Mouse (Mus musculus): ENCODE data around the gene Ttk. TPM values are rescaled to one million over a fixed set of nuclear protein-coding genes. Genes with fewer than 3 reads are reported as not detected.
A peak's percentile ranks its signal among the peaks of the same experiment; 100 is the strongest.

The Ttk gene
- total RNA-seq (2021) = under 1 TPM; 0.69 to 0.87 TPM

DNA sequence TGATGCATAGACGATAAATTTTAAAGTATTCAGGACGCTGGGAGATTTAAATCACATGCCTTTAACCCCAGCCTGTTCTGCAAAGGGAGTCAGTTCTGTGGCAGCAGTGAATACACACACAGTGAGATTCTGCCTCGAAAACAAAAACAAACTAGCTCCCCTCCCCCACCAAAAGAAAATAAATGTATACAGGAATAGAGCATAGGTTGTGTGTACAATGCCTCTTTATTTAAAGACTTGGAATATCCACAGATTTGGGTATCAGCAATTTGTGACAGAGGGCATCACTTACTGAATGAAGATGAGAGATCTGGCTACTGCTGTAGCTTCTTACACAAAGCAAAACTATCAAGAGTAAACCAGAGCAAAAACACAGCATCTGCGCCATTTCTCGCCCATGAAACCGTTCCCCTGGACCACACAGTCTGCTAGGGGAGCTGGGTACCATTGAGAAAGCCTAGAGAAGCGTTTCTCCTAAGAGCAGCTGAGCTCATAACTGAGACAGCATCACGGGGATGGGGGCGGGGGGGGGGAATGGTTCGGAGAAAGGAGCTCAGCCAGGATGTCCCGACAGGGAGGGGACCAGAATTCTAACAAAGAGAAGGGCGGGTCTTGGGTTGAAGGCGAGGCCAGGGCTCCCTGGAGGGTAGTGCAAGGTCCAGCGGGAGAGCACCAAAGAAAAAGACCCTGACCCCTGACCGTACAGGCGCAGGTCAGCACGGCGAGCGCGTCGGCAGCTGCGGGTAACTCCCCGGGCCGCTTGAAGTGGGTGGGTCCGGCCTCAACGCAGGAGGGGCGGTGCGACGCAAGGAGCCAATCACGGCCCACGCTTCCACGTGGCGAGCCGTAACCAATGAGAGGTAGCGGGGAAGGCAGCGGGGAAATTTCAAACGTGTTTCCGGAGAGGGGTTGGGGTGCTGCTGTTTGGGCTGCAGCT lies at the start of gene Ttk:
Gene Ttk, plus strand, starts transcription at position 879 of the 937 bp plus-strand sequence.
- peak; percentile 88 to 94 for DNase-seq (ENCODE audit: low spot score in 2 of 2)
- intact Hi-C loops (cut with DNase I) = loop anchor here (1.0 kb wide), 1 partner anchor 28 kb away; the partner anchor contains the start of gene Elovl4

DNA sequence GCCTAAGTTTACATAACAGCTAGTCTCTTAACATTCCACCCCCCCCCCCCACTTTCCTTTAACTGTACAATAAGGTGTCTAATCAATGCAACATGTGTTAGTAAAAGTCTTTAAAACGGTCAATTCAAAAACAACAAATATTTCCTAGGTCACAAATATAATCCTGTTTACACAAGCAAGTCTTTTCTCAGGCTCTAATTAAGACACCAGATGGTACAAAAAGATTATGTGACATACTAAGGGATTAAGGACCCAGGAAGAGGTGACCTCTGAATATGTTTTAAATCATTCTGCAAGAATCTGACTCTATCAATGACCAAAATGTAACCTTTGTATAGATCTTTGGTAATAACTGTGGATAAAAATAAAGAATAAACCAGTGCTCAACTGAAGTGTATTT lies 49.0 kb upstream of the Ttk start:
- DNase-seq (ENCODE audit: low spot score in 2 of 2) = no peak

DNA sequence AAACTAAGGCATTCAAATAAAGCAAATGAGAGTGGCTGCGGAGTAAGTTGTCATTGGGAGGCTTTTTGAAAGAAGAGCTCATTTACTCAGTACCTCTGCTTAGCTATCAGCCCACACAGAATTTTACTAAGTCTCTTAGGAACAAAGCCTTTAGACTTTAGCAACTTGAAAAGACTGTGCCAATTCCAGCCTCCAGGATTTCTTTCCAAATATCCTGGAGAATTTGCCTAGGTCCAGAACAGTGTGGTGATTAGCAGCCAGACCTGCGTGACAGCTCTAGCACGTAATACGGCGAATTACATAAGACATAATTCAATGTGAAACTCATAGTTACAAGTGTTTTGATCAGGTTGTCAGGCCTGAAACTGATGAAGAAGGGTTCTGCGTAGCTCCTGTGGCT lies 45.2 kb upstream of the Ttk start:
- intact Hi-C loops (cut with DNase I) = no loop called here
- DNase-seq (ENCODE audit: low spot score in 2 of 2) = no peak

More for the DNA sequence above, 49.0 kb upstream of the Ttk start:
- intact Hi-C loops (cut with DNase I) = no loop called here

DNA sequence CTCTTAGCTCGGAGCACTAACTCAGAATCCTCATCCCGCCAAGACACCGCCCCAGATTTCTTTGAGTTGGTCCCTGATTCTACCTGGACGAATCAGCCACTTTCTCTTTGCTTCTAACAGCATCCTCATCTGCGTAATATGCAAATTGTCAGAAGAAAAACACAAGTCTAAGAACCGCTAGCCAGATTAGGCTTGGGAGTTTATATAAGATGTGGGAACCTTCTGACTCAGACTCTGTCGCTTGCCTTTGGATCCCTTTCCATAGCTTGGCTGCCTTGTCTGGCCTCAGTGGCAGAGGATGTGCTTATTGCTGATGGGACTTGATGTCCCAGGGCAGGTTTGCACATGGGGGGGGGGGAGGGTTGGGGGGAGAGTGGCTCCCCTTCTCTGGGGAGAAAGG lies 37.6 kb upstream of the Ttk start:
- intact Hi-C loops (cut with DNase I) = no loop called here
- peak in 1 of 2 experiments; percentile 73 for DNase-seq (ENCODE audit: low spot score in 2 of 2)

DNA sequence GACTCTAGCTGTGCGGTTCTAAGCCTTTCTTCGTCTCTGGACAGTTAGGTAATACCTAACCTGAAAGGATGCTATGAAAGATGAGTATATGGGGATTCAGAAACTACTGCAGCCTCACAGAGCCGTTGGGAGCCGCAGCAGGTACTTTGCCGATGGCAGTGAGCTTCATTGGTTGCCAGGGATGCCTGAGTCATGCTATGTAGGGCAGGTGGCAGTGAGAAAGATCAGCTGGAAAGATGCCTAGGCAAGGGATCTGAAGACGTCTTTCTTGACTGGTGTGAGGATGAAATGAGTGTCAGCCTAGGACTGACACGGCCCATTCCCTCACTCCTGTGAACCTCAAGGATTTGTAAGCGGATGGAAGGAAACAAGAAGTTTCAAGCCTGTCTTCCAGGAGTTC lies 36.6 kb upstream of the Ttk start:
- intact Hi-C loops (cut with DNase I) = no loop called here
- DNase-seq (ENCODE audit: low spot score in 2 of 2) = peak in 1 of 2 experiments; percentile 28

DNA sequence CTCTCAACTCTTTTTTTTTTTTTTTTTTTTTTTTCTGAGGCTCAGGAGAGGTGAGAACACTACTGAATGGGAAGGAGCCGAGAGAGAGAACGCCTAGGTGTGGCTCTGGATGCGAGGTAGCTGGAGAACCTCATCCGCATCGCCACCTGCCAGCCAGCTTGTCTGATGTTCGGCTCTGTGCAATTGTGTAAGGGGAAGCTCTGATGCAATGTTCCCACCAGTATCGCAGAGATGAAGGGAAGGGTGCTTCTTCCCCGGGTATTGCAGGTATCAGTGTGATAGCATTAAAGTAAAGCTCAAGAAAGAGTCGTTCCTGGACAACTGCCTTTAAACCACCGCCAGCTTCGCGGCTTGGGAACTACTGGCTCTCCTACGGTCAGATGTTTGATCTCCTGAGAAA lies 30.1 kb upstream of the Ttk start:
- intact Hi-C loops (cut with DNase I) = no loop called here
- DNase-seq (ENCODE audit: low spot score in 2 of 2) = peak; percentile 35 to 37

DNA sequence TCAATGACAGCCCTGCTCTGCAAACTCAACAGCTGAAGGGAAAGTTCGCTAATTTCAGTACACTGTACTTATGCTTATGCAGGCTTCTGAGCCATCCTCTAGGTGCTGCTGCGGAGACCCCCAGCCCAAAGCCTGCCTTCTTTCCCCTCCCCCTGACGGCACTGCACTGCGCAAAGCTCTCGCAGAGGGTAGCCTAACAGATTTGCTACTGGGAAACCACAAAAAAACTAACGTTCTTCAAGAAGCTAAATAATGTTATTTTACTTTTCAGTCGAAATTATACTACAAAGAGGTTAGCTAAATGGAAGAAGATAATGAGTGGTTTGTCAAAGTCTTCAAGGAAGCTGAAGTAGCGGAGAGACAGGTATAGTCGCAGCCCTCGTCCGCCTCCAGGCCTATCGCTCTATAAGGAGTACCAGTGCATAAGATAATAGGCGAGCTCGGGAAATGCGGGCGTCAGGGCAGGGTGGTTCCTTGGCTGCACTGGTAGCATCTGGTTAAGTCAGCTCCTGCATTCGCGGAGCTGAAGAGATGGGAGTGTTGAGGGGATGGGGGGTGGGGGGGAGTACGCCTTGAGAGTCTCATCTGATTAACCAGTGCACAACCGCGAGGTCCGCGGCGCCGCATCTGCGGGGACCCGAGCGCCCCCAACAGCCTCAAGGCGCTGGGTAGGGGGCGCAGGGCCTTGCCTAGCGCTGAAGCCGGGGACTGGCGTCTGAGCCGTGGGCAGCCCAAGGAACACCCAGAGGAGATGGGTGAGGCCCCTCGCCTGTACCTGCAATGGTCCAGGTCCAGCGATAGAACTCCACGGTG lies 29.1 kb upstream of the Ttk start:
- DNase-seq (ENCODE audit: low spot score in 2 of 2) = peak in 1 of 2 experiments; percentile 45
- intact Hi-C loops (cut with DNase I) = no loop called here

DNA sequence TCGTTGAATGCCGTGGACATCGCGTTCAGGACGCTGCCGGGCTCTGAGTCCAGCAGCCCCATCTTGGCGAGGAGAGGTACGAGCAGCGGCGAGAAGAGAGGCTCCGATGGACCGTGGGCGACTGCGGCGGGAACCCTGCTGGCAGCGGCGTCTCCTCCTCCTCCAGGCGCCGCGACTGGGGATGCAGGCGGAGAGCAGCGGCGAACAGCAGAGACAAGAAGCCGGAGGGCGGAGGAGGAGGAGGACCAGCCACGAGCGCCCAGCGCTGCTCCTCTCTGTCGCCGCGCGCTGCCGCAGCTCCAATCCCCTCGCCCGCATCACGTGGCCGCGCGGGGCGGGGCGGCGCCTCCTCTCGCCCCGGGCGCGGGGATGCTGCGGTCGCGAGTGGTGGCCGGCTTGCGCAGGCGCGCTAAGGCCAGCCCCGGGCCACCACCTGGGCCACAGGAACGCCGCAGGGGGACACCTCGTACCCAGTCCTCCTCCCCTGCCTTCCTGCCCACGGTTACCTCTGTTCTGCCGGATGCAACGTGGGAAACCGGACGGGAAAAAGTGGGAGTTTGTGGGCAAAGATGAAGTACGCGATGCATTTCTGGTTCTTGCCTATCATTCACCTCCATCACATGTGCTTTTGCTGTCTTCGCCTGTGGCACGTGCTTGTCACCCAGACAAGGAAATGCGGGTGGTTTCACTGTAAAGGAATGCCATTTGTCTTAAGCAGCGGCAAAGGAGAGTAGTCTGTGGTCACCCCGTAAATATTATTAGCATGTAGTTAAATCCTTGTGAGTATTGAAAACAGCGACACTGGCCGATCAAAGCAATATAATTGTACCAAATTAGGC lies 28.3 kb upstream of the Ttk start, which contains the start of gene Elovl4:
Gene Elovl4, minus strand, starts transcription at position 301 of the 839 bp plus-strand sequence.
- intact Hi-C loops (cut with DNase I) = loop anchor here (1.0 to 2.0 kb wide), 2 partner anchors 28 to 1523 kb away; partner anchors contain the start of gene Ttk
- peak; percentile 89 to 94 for DNase-seq (ENCODE audit: low spot score in 2 of 2)

DNA sequence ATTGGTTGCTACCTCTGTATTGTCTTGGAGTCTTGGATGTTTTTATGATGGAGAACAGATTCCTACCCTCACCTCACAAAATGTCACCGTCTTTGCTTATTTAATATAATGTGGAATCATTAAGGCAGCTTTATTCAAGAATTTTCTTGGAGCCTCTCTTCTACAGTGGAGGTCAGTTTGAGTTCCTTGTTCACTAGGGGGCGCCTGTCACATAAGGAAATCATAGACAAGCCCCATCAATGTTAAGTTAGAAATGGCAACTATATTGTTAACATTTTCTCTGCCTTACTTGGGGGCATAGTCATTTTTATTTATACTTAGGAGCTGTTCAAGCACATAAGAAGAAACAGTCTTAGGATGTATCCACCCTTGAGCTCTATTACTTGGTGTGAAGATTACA lies 26.9 kb upstream of the Ttk start:
- DNase-seq (ENCODE audit: low spot score in 2 of 2) = peak; percentile 70 to 77
- intact Hi-C loops (cut with DNase I) = loop anchor here (1.0 to 2.0 kb wide), 2 partner anchors 99 to 1521 kb away; no protein-coding TSS in a partner anchor

DNA sequence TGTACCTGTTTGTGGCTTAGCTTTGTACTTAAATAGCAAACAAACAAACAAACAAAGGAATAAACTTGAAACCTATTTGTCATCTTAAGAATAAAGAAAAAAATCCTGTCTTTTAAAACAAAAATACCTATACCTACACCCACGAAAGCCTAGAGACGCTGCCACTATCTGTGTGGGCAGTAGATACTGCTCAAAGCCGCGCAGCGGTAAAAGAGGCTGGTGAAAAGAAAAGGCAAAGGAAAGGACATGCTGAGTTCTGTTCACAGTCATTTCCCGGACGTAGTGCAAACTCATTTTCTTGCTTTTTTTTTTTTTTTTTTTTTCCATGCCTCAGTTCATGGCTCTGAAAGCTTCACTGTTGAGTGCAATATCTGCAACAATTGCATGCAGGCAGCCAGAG lies 15.3 kb upstream of the Ttk start:
- intact Hi-C loops (cut with DNase I) = no loop called here
- peak in 1 of 2 experiments; percentile 24 for DNase-seq (ENCODE audit: low spot score in 2 of 2)

DNA sequence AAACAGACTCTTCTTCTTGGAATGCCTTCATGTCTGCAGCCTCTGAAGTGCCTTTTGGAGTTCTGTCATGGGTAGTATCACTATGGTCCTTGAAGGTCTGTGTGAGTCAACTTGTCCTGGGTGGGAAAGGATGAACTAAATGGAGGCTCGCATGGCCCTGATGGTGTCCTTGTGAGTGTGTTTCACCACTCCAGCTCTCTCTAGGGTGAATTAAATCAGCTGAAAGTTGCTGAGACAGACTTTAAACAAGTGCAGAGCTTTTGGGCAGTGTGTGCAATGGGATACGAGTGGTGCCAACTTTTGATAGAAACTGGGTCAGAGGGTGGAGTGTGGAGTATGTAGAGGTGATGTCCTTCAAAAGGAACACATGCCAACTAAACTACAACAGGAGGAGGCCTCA lies 13.5 kb upstream of the Ttk start:
- no peak for DNase-seq (ENCODE audit: low spot score in 2 of 2)
- intact Hi-C loops (cut with DNase I) = no loop called here

DNA sequence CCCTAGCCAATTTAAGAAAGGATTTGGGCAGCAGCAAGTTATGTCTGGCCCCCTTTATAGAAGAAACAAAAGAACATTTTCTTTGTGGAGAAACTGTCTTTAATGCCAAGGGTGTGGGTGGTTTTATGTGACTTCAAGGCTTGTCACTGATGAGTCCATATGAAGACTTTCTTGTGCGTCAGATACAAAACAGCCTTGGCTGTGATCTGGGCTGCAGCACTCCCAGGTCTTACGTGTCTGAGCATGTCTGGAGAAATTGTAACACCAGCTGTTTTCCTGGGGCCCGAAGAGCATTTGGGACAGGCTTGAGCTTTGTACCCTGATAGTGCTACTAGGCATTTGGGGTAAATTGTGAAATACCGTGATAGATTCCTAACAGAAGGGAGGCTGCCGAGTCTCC lies 11.6 kb upstream of the Ttk start:
- intact Hi-C loops (cut with DNase I) = no loop called here
- DNase-seq (ENCODE audit: low spot score in 2 of 2) = no peak

DNA sequence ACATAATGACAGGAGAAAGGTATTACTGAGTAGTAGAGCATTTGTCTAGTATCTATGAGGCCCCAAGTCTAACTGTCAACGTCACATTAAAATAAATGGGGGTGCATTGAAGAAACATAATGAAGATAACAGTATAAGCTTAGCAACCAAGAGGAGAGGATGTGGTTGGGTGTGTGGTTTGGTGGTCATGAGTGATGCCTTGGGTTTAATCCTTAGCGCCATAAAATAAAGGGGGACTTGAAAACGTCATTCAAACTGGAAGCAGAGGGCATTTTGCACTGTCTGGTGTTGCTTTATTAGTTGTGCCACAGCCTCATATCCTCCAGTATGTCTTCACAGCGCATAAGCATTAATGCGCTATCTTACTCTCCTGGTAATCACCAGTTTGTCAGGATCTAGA lies 4.6 kb upstream of the Ttk start:
- no peak for DNase-seq (ENCODE audit: low spot score in 2 of 2)
- intact Hi-C loops (cut with DNase I) = no loop called here

DNA sequence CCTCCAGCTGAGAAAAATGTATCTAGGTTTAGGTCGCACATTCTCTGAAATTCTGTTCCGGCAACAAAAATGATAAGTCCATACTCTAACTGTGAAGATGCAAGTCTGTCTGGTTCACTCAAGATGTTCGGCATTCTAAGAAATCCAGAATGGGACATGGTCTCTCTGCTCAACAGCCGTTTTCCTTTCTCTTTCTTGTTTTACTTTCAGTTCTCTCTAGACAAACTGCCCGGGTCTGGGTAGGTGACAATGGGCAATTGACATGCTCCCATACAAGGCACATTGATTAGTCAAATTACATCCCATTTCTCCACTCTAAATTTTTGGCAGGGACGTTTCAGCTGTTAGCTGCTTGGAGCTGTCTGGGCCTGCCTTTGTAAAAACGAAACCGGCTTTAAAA lies 3.3 kb upstream of the Ttk start:
- DNase-seq (ENCODE audit: low spot score in 2 of 2) = no peak
- intact Hi-C loops (cut with DNase I) = no loop called here

DNA sequence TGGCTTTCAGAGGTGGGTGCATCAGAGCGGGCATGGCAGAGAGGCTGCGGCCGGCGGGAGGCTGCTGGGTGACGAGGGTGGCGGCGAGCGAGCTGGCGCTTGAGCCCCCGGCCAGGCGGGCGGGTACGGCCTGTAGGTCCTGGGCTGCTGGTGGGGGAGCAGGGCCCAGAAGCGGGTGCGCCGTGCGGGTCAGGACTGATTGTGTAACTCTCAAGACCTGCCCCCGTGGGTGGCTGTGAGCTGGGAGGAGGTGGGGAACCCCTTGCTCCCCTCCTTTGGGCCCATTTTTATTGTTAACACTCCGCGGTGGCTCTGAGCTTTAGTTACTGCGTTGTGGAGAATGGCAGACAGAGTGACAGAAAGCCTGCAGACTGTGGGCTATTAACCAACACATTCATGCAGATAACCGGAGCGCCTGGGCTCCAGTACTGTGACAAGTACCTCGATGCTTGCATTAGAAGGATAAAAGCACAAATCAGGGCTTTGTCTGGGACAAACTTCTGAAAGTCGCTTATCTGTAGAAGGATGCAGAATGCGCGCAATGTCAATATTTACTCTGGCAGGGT lies 342 bp downstream of the Ttk start:
- intact Hi-C loops (cut with DNase I) = loop anchor here (1.0 kb wide), 1 partner anchor 29 kb away; the partner anchor contains the start of gene Elovl4
- DNase-seq (ENCODE audit: low spot score in 2 of 2) = no peak

DNA sequence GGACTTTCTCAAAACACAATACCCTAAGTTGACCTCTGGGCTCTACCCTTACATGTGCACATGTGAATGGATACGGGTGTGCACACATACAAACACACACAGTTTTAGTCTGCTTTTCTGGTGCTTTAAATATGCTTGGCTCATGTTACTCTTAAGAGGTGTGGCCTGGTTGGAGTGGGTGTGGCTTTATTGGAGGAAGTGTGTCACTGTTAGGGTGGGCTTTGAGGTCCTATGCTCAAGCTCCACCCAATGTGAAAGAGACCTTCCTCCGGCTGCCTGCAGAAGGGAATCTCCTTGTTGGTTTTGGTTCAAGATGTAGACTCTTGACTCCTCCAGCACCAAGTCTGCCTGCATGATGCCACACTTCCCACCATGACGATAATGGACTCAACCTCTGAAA lies 18.0 kb downstream of the Ttk start:
- DNase-seq (ENCODE audit: low spot score in 2 of 2) = no peak
- intact Hi-C loops (cut with DNase I) = no loop called here

DNA sequence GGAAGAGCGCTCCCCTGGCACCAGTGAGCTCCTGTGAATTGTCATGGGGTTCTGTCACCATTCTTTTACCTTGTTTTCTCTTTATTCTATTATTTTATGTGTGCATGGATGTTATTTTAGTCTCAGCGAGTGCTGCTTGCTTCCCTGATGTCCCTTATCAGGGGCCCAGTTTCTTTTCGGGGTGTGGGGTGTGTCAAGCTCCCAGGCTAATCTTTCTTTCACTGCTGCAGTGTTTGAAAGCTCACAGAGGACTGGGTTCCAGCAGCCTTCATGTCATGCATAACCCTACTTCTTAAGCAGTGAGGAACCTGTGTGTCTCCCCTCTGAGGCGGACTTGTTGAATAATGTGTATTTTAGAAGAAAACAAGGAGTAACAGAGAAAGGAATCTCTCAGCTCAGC lies 30.7 kb downstream of the Ttk start:
- no peak for DNase-seq (ENCODE audit: low spot score in 2 of 2)
- intact Hi-C loops (cut with DNase I) = no loop called here

DNA sequence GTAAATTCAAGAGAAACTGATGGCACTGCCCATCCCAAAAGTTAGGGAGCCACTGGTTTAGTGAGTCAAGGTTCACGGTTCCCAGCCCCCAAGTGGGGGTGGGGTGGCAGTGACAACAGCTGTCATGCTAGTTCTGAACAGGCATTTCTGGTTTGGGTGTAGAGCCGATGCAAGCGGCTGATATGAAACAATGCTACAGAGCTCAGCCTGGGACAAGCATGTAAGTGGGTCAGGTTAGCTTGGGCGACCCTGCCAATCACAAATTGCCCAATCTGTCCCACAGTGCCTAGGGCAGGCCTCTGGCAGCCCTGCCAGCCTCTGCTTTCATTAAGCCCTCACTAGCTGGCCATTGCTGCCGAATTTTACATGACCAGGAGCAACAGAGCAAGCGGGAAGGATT lies 47.7 kb downstream of the Ttk start:
- intact Hi-C loops (cut with DNase I) = no loop called here
- DNase-seq (ENCODE audit: low spot score in 2 of 2) = no peak

DNA sequence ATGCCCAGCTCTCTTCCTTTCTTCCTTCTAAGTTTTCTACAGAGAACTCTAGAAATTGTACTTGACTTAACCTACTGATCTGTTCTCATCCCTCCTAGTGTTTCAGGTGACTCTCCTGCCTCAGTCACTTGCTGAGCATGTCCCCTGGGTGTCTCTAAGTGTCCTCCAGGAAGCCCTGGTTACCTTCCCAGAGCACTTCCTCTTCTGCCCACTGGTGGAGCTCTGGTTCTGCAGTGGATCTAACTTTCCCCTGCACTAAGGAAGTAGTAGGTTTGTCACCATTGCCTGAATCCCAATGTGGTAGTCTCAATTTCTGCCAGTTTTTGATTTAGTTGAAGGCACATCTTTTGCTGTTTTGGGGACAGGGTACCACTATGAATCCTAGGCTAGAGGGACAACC lies 51.7 kb downstream of the Ttk start:
- intact Hi-C loops (cut with DNase I) = no loop called here
- DNase-seq (ENCODE audit: low spot score in 2 of 2) = no peak
